Mouse (Mus musculus) gastrocnemius, adult 18-20 months (tissue): ENCODE results near the gene Gm8720. TPM values are rescaled to one million over a fixed set of nuclear protein-coding genes. Genes with fewer than 3 reads are reported as not detected.
"Not testable (repeated sequence)": the region's sequence is repeated elsewhere in the genome, so short reads cannot be mapped to it uniquely, and the experiment has no call there.

Source experiments
- DNase-seq: peaks from one replicate; pipeline ENCODE4 v3.0.0; 2021; ENCODE audit warnings: low spot score
- long read RNA-seq, 2 experiments: library from polyadenylated mRNA; stranded (forward); transcript quantifications; one replicate each; pipeline ENCODE4 v2.0.0; 2021
- total RNA-seq, 2 experiments: library from RNA; stranded (reverse); gene quantifications; 2 replicates each; pipeline ENCODE4 v1.2.3; 2021

The Gm8720 gene
- not detected for total RNA-seq
- long read RNA-seq, experiment 1: 0 reads
- long read RNA-seq, experiment 2: 0 reads

- not testable (repeated sequence) for DNase-seq
These were observed at the start of gene Gm8720 for GRCm38 (mm10) chr7:23067356-23067755. TSS of gene Gm8720 (minus strand) at chr7:23067456.

GRCm38 (mm10) chr7:23055240-23055639, 12.0 kb downstream of the Gm8720 start, which contains the start of gene Vmn1r163:
TSS of gene Vmn1r163 (plus strand) at chr7:23055540.
- DNase-seq: not testable (repeated sequence)

GRCm38 (mm10) chr7:23019823-23020222, 47.4 kb downstream of the Gm8720 start, which contains the start of gene Gm4216:
TSS of gene Gm4216 (minus strand) at chr7:23019923.
- not testable (repeated sequence) for DNase-seq

Other genes with a start within 250 kb of the Gm8720 start
- gene Vmn1r159, start 223.9 kb downstream of the Gm8720 start, total RNA-seq: not detected
- not detected for gene Vmn1r160, start 196.2 kb downstream of the Gm8720 start, total RNA-seq
- not detected for gene Gm4214, start 82.8 kb downstream of the Gm8720 start, total RNA-seq
- gene Gm4216, start 47.5 kb downstream of the Gm8720 start, total RNA-seq: not detected
- not detected for gene Vmn1r163, start 11.9 kb downstream of the Gm8720 start, total RNA-seq
- not detected for gene Gm10662, start 77.0 kb upstream of the Gm8720 start, total RNA-seq
- not detected for gene Vmn1r165, start 149.9 kb upstream of the Gm8720 start, total RNA-seq
- gene Vmn1r166, start 184.2 kb upstream of the Gm8720 start, total RNA-seq: not detected
- not detected for gene Gm6902, start 211.4 kb upstream of the Gm8720 start, total RNA-seq
- not detected for gene Nlrp4e, start 233.7 kb upstream of the Gm8720 start, total RNA-seq